Mouse (Mus musculus) neural tube, embryonic 14.5 days (tissue): ENCODE measurements at regions not wholly inside any gene's neighbourhood (a gene's known extent, or its start where the extent isn't known, plus 50 kb on each side); places are given as distances from the start of the nearest gene placed in this dataset.
"Not testable (repeated sequence)": the region's sequence is repeated elsewhere in the genome, so short reads cannot be mapped to it uniquely, and the experiment has no call there.

Experiments
- ATAC-seq: fragments of 200-750 bp; cut with Nextera tagmentation; 2 replicates; pipeline ENCODE4 v1.8.0; 2017; ENCODE audit warnings: low read depth, mild to moderate bottlenecking, moderate TSS enrichment, moderate library complexity
- H3K27ac ChIP-seq: fragments of 300-500 bp; sonication (generic); 2 replicates; pipeline ENCODE4 v1.5.1; 2014; ENCODE audit warnings: low read depth, mild to moderate bottlenecking, control low read depth, low read length, moderate library complexity, mixed read lengths
- H3K27me3 ChIP-seq: fragments of 300-500 bp; sonication (generic); 2 replicates; pipeline ENCODE4 v1.6.1; 2014; ENCODE audit warnings: low read length; ENCODE audit not compliant: control insufficient read depth, insufficient read depth
- H3K36me3 ChIP-seq: fragments of 300-500 bp; sonication (generic); 2 replicates; pipeline ENCODE4 v1.6.1; 2014; ENCODE audit warnings: low read length, mixed read lengths; ENCODE audit not compliant: control insufficient read depth, insufficient read depth
- H3K4me1 ChIP-seq: fragments of 300-500 bp; sonication (generic); 2 replicates; pipeline ENCODE4 v1.6.1; 2014; ENCODE audit warnings: low read length; ENCODE audit not compliant: control insufficient read depth, insufficient read depth
- H3K4me2 ChIP-seq: fragments of 300-500 bp; sonication (generic); 2 replicates; pipeline ENCODE4 v1.6.1; 2014; ENCODE audit warnings: mild to moderate bottlenecking, low read depth, low read length, control low read depth
- H3K4me3 ChIP-seq: fragments of 300-500 bp; sonication (generic); 2 replicates; pipeline ENCODE4 v1.5.1; 2014; ENCODE audit warnings: low read depth, low read length, control low read depth, mixed read lengths
- H3K9ac ChIP-seq: fragments of 300-500 bp; sonication (generic); replicated peaks from 2 replicates; pipeline ENCODE4 v1.6.1; 2014; ENCODE audit warnings: low read depth, mild to moderate bottlenecking, control low read depth, low read length, mixed read lengths
- H3K9me3 ChIP-seq: fragments of 300-500 bp; sonication (generic); 2 replicates; pipeline ENCODE4 v1.6.1; 2016; ENCODE audit warnings: low read length; ENCODE audit not compliant: control insufficient read depth
- WGBS: fragments of 180-500 bp; shearing (Covaris S2); extraction: QIAGEN DNeasy Blood & Tissue Kit; methylation state at CpG from one replicate; pipeline ENCODE4 v1.1.7; 2014; 5-methylcytosine and 5-hydroxymethylcytosine counted together

DNA sequence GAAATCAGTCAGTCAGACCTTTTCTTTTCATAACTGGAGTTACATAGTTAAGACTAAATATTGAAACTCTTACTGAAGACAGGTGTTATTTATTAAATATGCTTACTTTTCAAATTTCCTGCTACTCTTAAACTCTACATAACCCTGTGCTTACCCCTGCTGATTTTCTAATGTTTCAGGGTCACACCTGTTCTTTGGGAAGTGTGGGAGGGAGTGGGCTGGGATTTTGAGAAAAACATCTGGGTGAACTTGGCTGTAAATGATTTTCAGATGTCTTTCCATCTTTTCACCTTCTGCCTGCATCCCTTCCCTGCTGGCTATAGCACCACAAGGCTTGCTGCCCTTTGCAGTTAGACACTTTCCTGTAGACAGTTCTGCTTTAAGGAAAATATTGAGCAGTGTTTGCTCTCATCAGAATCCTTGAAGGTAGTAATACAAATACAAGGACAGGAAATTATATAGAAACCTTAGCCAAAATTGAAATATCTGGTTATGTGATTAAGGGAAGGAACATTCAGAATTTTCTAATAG is 204.8 kb downstream of the Slitrk1 start:
- no peaks in the 10 kb centered on the region for H3K9me3 ChIP-seq
- no peak overlapping the region for H3K4me2 ChIP-seq
- H3K36me3 ChIP-seq, result no peaks in the 10 kb centered on the region
- H3K9ac ChIP-seq, result no peak overlapping the region
- no peaks in the 10 kb centered on the region for H3K27me3 ChIP-seq
- no peak for ATAC-seq
- no peak overlapping the region for H3K4me3 ChIP-seq
- H3K27ac ChIP-seq, result no peak overlapping the region
- no peaks in the 10 kb centered on the region for H3K4me1 ChIP-seq

DNA sequence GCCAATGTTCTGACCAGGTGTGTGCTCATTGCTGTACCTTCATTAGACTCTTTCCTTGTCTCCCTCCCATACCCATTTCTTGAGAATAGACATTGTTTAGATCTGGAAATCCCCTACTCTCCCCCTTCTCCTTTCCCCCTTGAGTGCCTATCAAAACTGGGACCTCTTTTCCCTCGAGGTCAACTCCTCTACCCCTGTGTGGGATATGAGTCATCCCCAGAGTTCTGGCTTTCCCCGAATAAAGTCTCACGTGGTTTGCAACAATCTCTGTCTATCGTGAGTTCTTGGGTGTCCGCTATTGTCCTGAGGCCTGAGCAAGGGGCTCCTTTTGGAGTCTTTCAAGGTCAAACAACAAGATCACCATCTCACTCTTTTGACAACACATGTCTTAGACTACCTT is 209.3 kb downstream of the Slitrk1 start:
- not testable (repeated sequence) for H3K27ac ChIP-seq, ATAC-seq, H3K27me3 ChIP-seq, H3K9ac ChIP-seq, H3K4me2 ChIP-seq, H3K4me1 ChIP-seq, H3K9me3 ChIP-seq, H3K36me3 ChIP-seq, H3K4me3 ChIP-seq
- WGBS, result 85% methylated on average over 5 of the region's 5 CpGs

DNA sequence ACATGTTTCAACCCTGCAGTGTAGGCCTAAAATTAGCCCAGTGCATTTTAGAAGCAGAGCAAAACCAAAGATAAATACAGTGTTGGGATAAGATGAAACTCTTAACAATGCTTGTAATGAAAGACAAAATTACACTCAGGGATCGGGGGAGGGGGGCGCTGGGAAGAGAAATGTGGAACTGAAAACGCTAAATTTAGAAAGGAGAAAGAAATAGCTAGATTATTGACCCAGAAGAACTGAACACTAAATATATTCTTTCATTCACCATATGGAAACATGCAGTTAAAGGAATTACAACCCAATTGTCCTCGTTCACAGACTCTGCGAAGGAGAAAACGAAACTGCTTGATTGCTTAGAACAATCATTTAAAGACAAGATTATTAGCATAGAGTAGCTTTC is 249.1 kb downstream of the Slitrk1 start:
- WGBS, result 76% methylated on average over 6 of the region's 6 CpGs
- H3K27me3 ChIP-seq, result no peaks in the 10 kb centered on the region

DNA sequence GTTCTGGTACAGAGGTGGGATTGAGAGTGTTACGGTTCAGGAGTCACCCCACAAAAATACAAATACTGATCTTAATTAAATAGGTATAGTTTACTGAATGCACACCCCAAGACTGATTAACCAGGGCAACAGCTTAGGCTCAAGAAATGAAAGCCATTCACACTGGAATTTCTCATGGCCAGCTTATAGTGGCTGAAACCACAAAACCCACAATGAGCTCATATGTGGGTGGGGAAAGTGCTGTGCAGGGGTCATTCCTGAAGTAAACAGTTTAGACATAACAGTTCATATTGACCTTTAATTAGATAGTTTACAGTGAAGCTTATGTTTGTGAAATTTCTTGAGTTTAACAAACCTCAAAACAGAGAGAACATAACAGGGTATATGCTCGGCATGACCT is 275.7 kb downstream of the Slitrk1 start:
- no peaks in the 10 kb centered on the region for H3K27me3 ChIP-seq

More for the DNA sequence above, 249.1 kb downstream of the Slitrk1 start:
- no peak overlapping the region for H3K4me3 ChIP-seq
- H3K36me3 ChIP-seq, result no peaks in the 10 kb centered on the region
- no peaks in the 10 kb centered on the region for H3K4me1 ChIP-seq
- no peak for ATAC-seq
- H3K9me3 ChIP-seq, result no peaks in the 10 kb centered on the region
- no peak overlapping the region for H3K4me2 ChIP-seq
- H3K27ac ChIP-seq, result no peak overlapping the region
- H3K9ac ChIP-seq, result no peak overlapping the region

GRCm38 (mm10) chr14:108635266-108635665 is 278.7 kb downstream of the Slitrk1 start:
- H3K4me3 ChIP-seq, result no peak overlapping the region
- no peak overlapping the region for H3K4me2 ChIP-seq
- no peaks in the 10 kb centered on the region for H3K9me3 ChIP-seq
- H3K36me3 ChIP-seq, result no peaks in the 10 kb centered on the region
- H3K9ac ChIP-seq, result no peak overlapping the region
- no peaks in the 10 kb centered on the region for H3K4me1 ChIP-seq
- no peaks in the 10 kb centered on the region for H3K27me3 ChIP-seq
- no peak for ATAC-seq
- H3K27ac ChIP-seq, result no peak overlapping the region
- WGBS, result 83% methylated on average over 2 of the region's 2 CpGs

More for the DNA sequence above, 275.7 kb downstream of the Slitrk1 start:
- Histone ChIP-seq H3K36me3 (no peaks in the 10 kb centered on the region), H3K4me2 (no peak overlapping the region), H3K27ac (no peak overlapping the region), H3K9ac (no peak overlapping the region), H3K4me3 (no peak overlapping the region), H3K9me3 (no peaks in the 10 kb centered on the region), H3K4me1 (no peaks in the 10 kb centered on the region)
- no peak for ATAC-seq
- 97% methylated on average over 2 of the region's 2 CpGs for WGBS

DNA sequence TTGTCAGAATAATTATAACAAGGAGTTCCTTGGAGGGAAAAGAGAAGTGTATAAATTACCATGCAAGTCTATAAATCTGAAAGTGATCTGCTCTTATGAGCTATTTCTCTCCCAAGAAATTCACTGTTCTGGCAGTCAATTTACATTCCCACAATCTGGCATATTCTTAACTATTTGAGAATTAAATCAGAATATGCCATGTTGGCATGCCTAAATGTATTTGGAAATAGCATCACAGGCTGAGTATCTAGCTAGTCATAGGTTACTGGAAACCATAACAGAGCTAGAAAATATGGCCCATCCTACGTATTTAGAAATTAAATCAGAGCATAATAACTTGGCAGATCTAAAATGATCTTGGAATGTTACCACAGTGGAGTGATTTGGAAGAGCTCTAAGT is 303.9 kb downstream of the Slitrk1 start:
- Histone ChIP-seq H3K27ac (no peak overlapping the region), H3K9me3 (no peaks in the 10 kb centered on the region), H3K4me3 (no peak overlapping the region), H3K9ac (no peak overlapping the region), H3K4me2 (no peak overlapping the region), H3K27me3 (no peaks in the 10 kb centered on the region), H3K36me3 (no peaks in the 10 kb centered on the region), H3K4me1 (no peaks in the 10 kb centered on the region)
- WGBS, result 85% methylated on average over 1 of the region's 1 CpGs
- ATAC-seq, result no peak
